Mouse (Mus musculus) forebrain, postnatal 0 days (tissue): Measurements from ENCODE around the gene Srcin1. TPM values are rescaled to one million over a fixed set of nuclear protein-coding genes. Genes with fewer than 3 reads are reported as not detected.

Experiments
- ATAC-seq: fragments of 200-750 bp; cut with Nextera tagmentation; 2 replicates; pipeline ENCODE4 v1.8.0; 2017; ENCODE audit warnings: mild to moderate bottlenecking, moderate library complexity
- DNase-seq: peaks from one replicate; pipeline ENCODE4 v3.0.0-alpha.2; 2015
- H3K27ac ChIP-seq: fragments of 300-500 bp; sonication (generic); 2 replicates; pipeline ENCODE4 v1.5.1; 2014; ENCODE audit warnings: low read depth, mild to moderate bottlenecking, antibody characterized with exemption, low read length, moderate library complexity, mixed read lengths
- H3K27me3 ChIP-seq: fragments of 300-500 bp; sonication (generic); 2 replicates; pipeline ENCODE4 v1.6.1; 2014; ENCODE audit warnings: mild to moderate bottlenecking, low read length, mixed read lengths; ENCODE audit not compliant: insufficient read depth
- H3K36me3 ChIP-seq: fragments of 300-500 bp; sonication (generic); 2 replicates; pipeline ENCODE4 v1.6.1; 2014; ENCODE audit warnings: mild to moderate bottlenecking, moderate library complexity; ENCODE audit not compliant: insufficient read depth
- H3K4me1 ChIP-seq: fragments of 300-500 bp; sonication (generic); 2 replicates; pipeline ENCODE4 v1.6.1; 2014; ENCODE audit warnings: antibody characterized with exemption; ENCODE audit not compliant: insufficient read depth
- H3K4me2 ChIP-seq: fragments of 300-500 bp; sonication (generic); 2 replicates; pipeline ENCODE4 v1.6.1; 2014; ENCODE audit warnings: low read depth, mild to moderate bottlenecking, moderate library complexity
- H3K4me3 ChIP-seq: fragments of 300-500 bp; sonication (generic); 2 replicates; pipeline ENCODE4 v1.5.1; 2014; ENCODE audit warnings: low read depth, low read length, mixed read lengths
- H3K9ac ChIP-seq: fragments of 300-500 bp; sonication (generic); 2 replicates; pipeline ENCODE4 v1.6.1; 2014; ENCODE audit warnings: mild to moderate bottlenecking
- H3K9me3 ChIP-seq: fragments of 300-500 bp; sonication (generic); 2 replicates; pipeline ENCODE4 v1.6.1; 2016; ENCODE audit warnings: low read length
- CTCF ChIP-seq: sonication (generic); IDR thresholded peaks from 2 replicates; pipeline ENCODE4 v1.5.1; 2016; ENCODE audit warnings: antibody characterized with exemption, control low read depth, low read depth
- WGBS: fragments of 180-500 bp; shearing (Covaris S2); extraction: QIAGEN DNeasy Blood & Tissue Kit; methylation state at CpG from one replicate; pipeline ENCODE4 v1.1.7; 2014; 5-methylcytosine and 5-hydroxymethylcytosine counted together
- polyA plus RNA-seq: library from polyadenylated mRNA; unstranded; fragments of >200 nt; fragmentation: Nextera tagmentation; extraction: Ambion mirVana; gene quantifications from 2 replicates; pipeline ENCODE4 v1.2.1, GENCODE M21; 2015
- total RNA-seq: library from RNA; depleted of rRNA; stranded (reverse); fragments of >200 nt; gene quantifications from 2 replicates; pipeline ENCODE4 v1.2.3, GENCODE M21; 2014

Srcin1 gene
- total and polyA plus RNA-seq, 2 experiments from 2014 or later = 12.0 to 70.7 TPM

GRCm38 (mm10) chr11:97534442-97535307 is 41.3 kb downstream of the Srcin1 start:
- Histone ChIP-seq H3K9ac (peak overlapping the region; percentile 10; the same call in 1 of the 2 replicates), H3K4me2 (no peak overlapping the region; the same call in 1 of the 2 replicates), H3K4me1 (peaks cover 5% of the 10 kb centered on the region), H3K27ac (no peak overlapping the region), H3K9me3 (no peaks in the 10 kb centered on the region), H3K36me3 (peaks cover 35% of the 10 kb centered on the region), H3K4me3 (no peak overlapping the region), H3K27me3 (peaks cover 7% of the 10 kb centered on the region; the same call in 1 of the 2 replicates)
- 27% methylated on average over 92 of the region's 95 CpGs for WGBS
- DNase-seq (peak; percentile 43), ATAC-seq (no peak)
- no peak for TF ChIP-seq CTCF

- no peak overlapping the region for H3K4me2 ChIP-seq
- H3K36me3 ChIP-seq = peaks cover 44% of the 10 kb centered on the region
- WGBS = 65% methylated on average over 7 of the region's 7 CpGs
- no peak overlapping the region for H3K9ac ChIP-seq
- ATAC-seq (no peak), DNase-seq (no peak)
- no peaks in the 10 kb centered on the region for H3K9me3 ChIP-seq
- no peak overlapping the region for H3K27ac ChIP-seq
- H3K4me3 ChIP-seq = no peak overlapping the region
- TF ChIP-seq CTCF = no peak
- peaks cover 7% of the 10 kb centered on the region; the same call in 1 of the 2 replicates for H3K27me3 ChIP-seq
- peaks cover 5% of the 10 kb centered on the region for H3K4me1 ChIP-seq
Measured at GRCm38 (mm10) chr11:97533653-97534052, 42.3 kb downstream of the Srcin1 start.

GRCm38 (mm10) chr11:97532950-97533582 is 42.9 kb downstream of the Srcin1 start:
- DNase-seq (no peak), ATAC-seq (no peak)
- no peak overlapping the region for H3K27ac ChIP-seq
- H3K9ac ChIP-seq = no peak overlapping the region
- H3K9me3 ChIP-seq = no peaks in the 10 kb centered on the region
- peaks cover 49% of the 10 kb centered on the region for H3K36me3 ChIP-seq
- no peak for TF ChIP-seq CTCF
- H3K4me1 ChIP-seq = peaks cover 5% of the 10 kb centered on the region
- peaks cover 7% of the 10 kb centered on the region; the same call in 1 of the 2 replicates for H3K27me3 ChIP-seq
- H3K4me3 ChIP-seq = no peak overlapping the region
- H3K4me2 ChIP-seq = no peak overlapping the region
- WGBS = 27% methylated on average over 20 of the region's 20 CpGs

GRCm38 (mm10) chr11:97532354-97532753 is 43.6 kb downstream of the Srcin1 start:
- DNase-seq (peak; percentile 32), ATAC-seq (no peak)
- H3K4me3 ChIP-seq = no peak overlapping the region
- no peak overlapping the region for H3K4me2 ChIP-seq
- H3K4me1 ChIP-seq = peaks cover 5% of the 10 kb centered on the region
- peaks cover 7% of the 10 kb centered on the region; the same call in 1 of the 2 replicates for H3K27me3 ChIP-seq
- no peak overlapping the region for H3K9ac ChIP-seq
- no peaks in the 10 kb centered on the region for H3K9me3 ChIP-seq
- peaks cover 49% of the 10 kb centered on the region for H3K36me3 ChIP-seq
- H3K27ac ChIP-seq = no peak overlapping the region
- no peak for TF ChIP-seq CTCF
- WGBS = 53% methylated on average over 8 of the region's 8 CpGs

GRCm38 (mm10) chr11:97531381-97532260 is 44.4 kb downstream of the Srcin1 start:
- 7% methylated on average over 46 of the region's 46 CpGs for WGBS
- no peaks in the 10 kb centered on the region for H3K9me3 ChIP-seq
- peak; percentile 97 for DNase-seq
- H3K4me1 ChIP-seq = no peaks in the 10 kb centered on the region
- no peak overlapping the region for H3K27ac ChIP-seq
- H3K36me3 ChIP-seq = peaks cover 51% of the 10 kb centered on the region
- H3K4me3 ChIP-seq = peak overlapping the region; percentile 12; the same call in 1 of the 2 replicates
- peaks cover 7% of the 10 kb centered on the region; the same call in 1 of the 2 replicates for H3K27me3 ChIP-seq
- TF ChIP-seq CTCF = peak; percentile 99
- ATAC-seq = peak; percentile 87
- H3K4me2 ChIP-seq = peak overlapping the region; percentile 49
- H3K9ac ChIP-seq = no peak overlapping the region; the same call in 1 of the 2 replicates

GRCm38 (mm10) chr11:97530961-97531360 is 45.0 kb downstream of the Srcin1 start:
- Histone ChIP-seq H3K4me3 (no peak overlapping the region), H3K4me1 (no peaks in the 10 kb centered on the region), H3K27ac (no peak overlapping the region), H3K27me3 (peaks cover under 1% of the 10 kb centered on the region; the same call in 1 of the 2 replicates), H3K9ac (no peak overlapping the region; the same call in 1 of the 2 replicates), H3K9me3 (no peaks in the 10 kb centered on the region), H3K36me3 (peaks cover 58% of the 10 kb centered on the region), H3K4me2 (no peak overlapping the region)
- ATAC-seq (no peak), DNase-seq (no peak)
- no peak for TF ChIP-seq CTCF
- WGBS = 58% methylated on average over 5 of the region's 5 CpGs
